Mouse (Mus musculus): ENCODE measurements around the gene Acbd3. TPM values are rescaled to one million over a fixed set of nuclear protein-coding genes. Genes with fewer than 3 reads are reported as not detected.
A peak's percentile ranks its signal among the peaks of the same experiment; 100 is the strongest.

Acbd3 gene
- total and polyA plus RNA-seq, 3 experiments: 17.8 to 23.2 TPM; not detected in 1

GRCm38 (mm10) chr1:180765393-180765792 is 39.5 kb downstream of the Acbd3 start:
- H3K4me3 ChIP-seq (ENCODE audit: control insufficient read depth in 1 of 2, insufficient read depth in 1 of 2, low read depth in 2 of 2, low read length in 2 of 2): no peak overlapping the region
- no peak overlapping the region for H3K9ac ChIP-seq (ENCODE audit: control insufficient read depth, low read depth, low read length, poor library complexity, severe bottlenecking)
- no peak for TF ChIP-seq SMC3 (IDR thresholded peaks at IDR 0.05; ENCODE audit: low read depth, low read length)
- TF ChIP-seq GABPA (IDR thresholded peaks at IDR 0.05; ENCODE audit: low read depth, low read length): no peak
- TF ChIP-seq NELFE (IDR thresholded peaks at IDR 0.05; ENCODE audit: low read depth, low read length): no peak
- TF ChIP-seq RCOR1 (IDR thresholded peaks at IDR 0.05; ENCODE audit: low read depth, low read length): no peak
- TF ChIP-seq ZNF384 (IDR thresholded peaks at IDR 0.05; ENCODE audit: low read depth, low read length): no peak
- no peak for TF ChIP-seq GATA1 (IDR thresholded peaks at IDR 0.05; ENCODE audit: low read depth, low read length)
- TF ChIP-seq E2F4 (IDR thresholded peaks at IDR 0.05; ENCODE audit: borderline replicate concordance, low read depth, low read length): no peak
- TF ChIP-seq BHLHE40 (IDR thresholded peaks at IDR 0.05; ENCODE audit: borderline replicate concordance, low read depth, low read length): no peak
- TF ChIP-seq POLR2AphosphoS2 (IDR thresholded peaks at IDR 0.05; ENCODE audit: low read length): no peak
- no peak for TF ChIP-seq MAX (IDR thresholded peaks at IDR 0.05; ENCODE audit: low read length)
- TF ChIP-seq MEF2A (IDR thresholded peaks at IDR 0.05; ENCODE audit: extremely low read depth, insufficient replicate concordance, low read depth, low read length, poor library complexity, severe bottlenecking): no peak
- no peak for TF ChIP-seq USF1 (IDR thresholded peaks at IDR 0.05; ENCODE audit: low read depth, low read length)
- TF ChIP-seq KAT2A (conservative IDR thresholded peaks at IDR 0.05; ENCODE audit: low read depth, low read length): no peak
- TF ChIP-seq MXI1 (IDR thresholded peaks at IDR 0.05; ENCODE audit: low read depth, low read length): no peak
- no peak for TF ChIP-seq ELF1 (IDR thresholded peaks at IDR 0.05; ENCODE audit: low read depth, low read length)
- no peak for TF ChIP-seq TCF12 (IDR thresholded peaks at IDR 0.05; ENCODE audit: low read depth, low read length)
- no peaks in the 10 kb centered on the region for H3K27me3 ChIP-seq (ENCODE audit: control insufficient read depth in 1 of 2, insufficient read depth in 2 of 2, low read length in 2 of 2)
- peaks cover 3 to 14% of the 10 kb centered on the region in 2 experiments; a peak in 3 of 4 replicates for H3K4me1 ChIP-seq (ENCODE audit: control insufficient read depth in 1 of 2, insufficient read depth in 2 of 2, low read length in 2 of 2)
- peaks cover 3% of the 10 kb centered on the region; the same call in 1 of the 2 replicates for H3K79me2 ChIP-seq (ENCODE audit: control insufficient read depth, insufficient read depth, low read length, poor library complexity)
- H3K36me3 ChIP-seq (ENCODE audit: control insufficient read depth in 1 of 2, insufficient read depth in 2 of 2, low read length in 2 of 2): peaks cover 0 to 2% of the 10 kb centered on the region in 2 experiments; a peak in 1 of 4 replicates
- no peaks in the 10 kb centered on the region for H3K9me3 ChIP-seq (replicated peaks; ENCODE audit: insufficient read depth, low read length)
- DNase-seq (ENCODE audit: low read depth, low spot score): no peak
- no peak overlapping the region for H3K27ac ChIP-seq (ENCODE audit: control insufficient read depth, low read depth, low read length)

GRCm38 (mm10) chr1:180766557-180766956 is 40.7 kb downstream of the Acbd3 start:
- Histone ChIP-seq H3K4me3 (ENCODE audit: control insufficient read depth in 1 of 2, insufficient read depth in 1 of 2, low read depth in 2 of 2, low read length in 2 of 2) (0 out of 4 replicates have a peak overlapping the region, but pooled peaks of 1 of the 2 experiments have one; percentile 3), H3K79me2 (ENCODE audit: control insufficient read depth, insufficient read depth, low read length, poor library complexity) (peaks cover 3% of the 10 kb centered on the region; the same call in 1 of the 2 replicates), H3K27ac (ENCODE audit: control insufficient read depth, low read depth, low read length) (peak overlapping the region; percentile 39; the same call in 1 of the 2 replicates), H3K4me1 (ENCODE audit: control insufficient read depth in 1 of 2, insufficient read depth in 2 of 2, low read length in 2 of 2) (peaks cover 3 to 22% of the 10 kb centered on the region in 2 experiments), H3K36me3 (ENCODE audit: control insufficient read depth in 1 of 2, insufficient read depth in 2 of 2, low read length in 2 of 2) (peaks cover 0 to 8% of the 10 kb centered on the region in 2 experiments; a peak in 2 of 4 replicates), H3K9ac (ENCODE audit: control insufficient read depth, low read depth, low read length, poor library complexity, severe bottlenecking) (peak overlapping the region; percentile 43), H3K9me3 (replicated peaks; ENCODE audit: insufficient read depth, low read length) (no peaks in the 10 kb centered on the region), H3K27me3 (ENCODE audit: control insufficient read depth in 1 of 2, insufficient read depth in 2 of 2, low read length in 2 of 2) (no peaks in the 10 kb centered on the region)
- peak; percentile 53 for DNase-seq (ENCODE audit: low read depth, low spot score)
- TF ChIP-seq MYB (IDR thresholded peaks at IDR 0.05; ENCODE audit: low read depth, low read length): no peak
- no peak for TF ChIP-seq MXI1 (IDR thresholded peaks at IDR 0.05; ENCODE audit: low read depth, low read length)
- no peak for TF ChIP-seq ZC3H11A (IDR thresholded peaks at IDR 0.05; ENCODE audit: low read depth, low read length)
- no peak for TF ChIP-seq NRF1 (IDR thresholded peaks at IDR 0.05; ENCODE audit: insufficient read depth, low read depth, low read length, poor library complexity, severe bottlenecking)
- TF ChIP-seq NELFE (IDR thresholded peaks at IDR 0.05; ENCODE audit: low read depth, low read length): peak; percentile 15; the same call in 1 of the 2 replicates
- no peak for TF ChIP-seq KAT2A (conservative IDR thresholded peaks at IDR 0.05; ENCODE audit: low read depth, low read length)
- TF ChIP-seq USF1 (IDR thresholded peaks at IDR 0.05; ENCODE audit: low read depth, low read length): no peak
- TF ChIP-seq TCF12 (IDR thresholded peaks at IDR 0.05; ENCODE audit: low read depth, low read length): no peak
- peak; percentile 64 for TF ChIP-seq ZNF384 (IDR thresholded peaks at IDR 0.05; ENCODE audit: low read depth, low read length)

All from MEL (cell line).